Mouse (Mus musculus): ENCODE measurements around the gene Chid1. TPM values are rescaled to one million over a fixed set of nuclear protein-coding genes. Genes with fewer than 3 reads are reported as not detected.

Chid1 gene
- polyA plus RNA-seq, 1 experiment from 2014 or later: 34.7 TPM

- Histone ChIP-seq H3K4me2 (replicated peaks) (peak overlapping the region; percentile 98), H3K27ac (no peak overlapping the region), H3K27me3 (peaks cover 26% of the 10 kb centered on the region), H3K4me3 (peak overlapping the region; percentile 56), H3K9me3 (no peaks in the 10 kb centered on the region), H3K4me1 (peaks cover 36% of the 10 kb centered on the region), H3K36me3 (no peaks in the 10 kb centered on the region), H3K9ac (peak overlapping the region; percentile 53)
- WGBS: 10% methylated on average over 11 of the region's 11 CpGs
- ATAC-seq (ENCODE audit: insufficient number of reproducible peaks, insufficient read depth, low FRiP score, low TSS enrichment): no peak
Observed at GRCm38 (mm10) chr7:141482531-141483024, 57.1 kb downstream of the Chid1 start.

GRCm38 (mm10) chr7:141481498-141482401 is 57.9 kb downstream of the Chid1 start:
- WGBS: under 1% methylated on average over 80 of the region's 81 CpGs
- H3K36me3 ChIP-seq: no peaks in the 10 kb centered on the region
- H3K27ac ChIP-seq: no peak overlapping the region
- no peak; the same call in 1 of the 2 replicates for ATAC-seq (ENCODE audit: insufficient number of reproducible peaks, insufficient read depth, low FRiP score, low TSS enrichment)
- no peaks in the 10 kb centered on the region for H3K9me3 ChIP-seq
- H3K9ac ChIP-seq: peak overlapping the region; percentile 53
- peak overlapping the region; percentile 98 for H3K4me2 ChIP-seq (replicated peaks)
- H3K4me1 ChIP-seq: peaks cover 45% of the 10 kb centered on the region
- peak overlapping the region; percentile 56 for H3K4me3 ChIP-seq
- H3K27me3 ChIP-seq: peaks cover 26% of the 10 kb centered on the region

GRCm38 (mm10) chr7:141480842-141481497 is 58.7 kb downstream of the Chid1 start:
- no peaks in the 10 kb centered on the region for H3K36me3 ChIP-seq
- H3K4me2 ChIP-seq (replicated peaks): peak overlapping the region; percentile 98
- 10% methylated on average over 10 of the region's 10 CpGs for WGBS
- no peak overlapping the region for H3K27ac ChIP-seq
- no peak for ATAC-seq (ENCODE audit: insufficient number of reproducible peaks, insufficient read depth, low FRiP score, low TSS enrichment)
- H3K4me3 ChIP-seq: peak overlapping the region; percentile 56
- H3K9me3 ChIP-seq: no peaks in the 10 kb centered on the region
- peaks cover 52% of the 10 kb centered on the region for H3K4me1 ChIP-seq
- H3K27me3 ChIP-seq: peaks cover 26% of the 10 kb centered on the region
- no peak overlapping the region for H3K9ac ChIP-seq

- WGBS: 75% methylated on average over 5 of the region's 5 CpGs
- no peak overlapping the region for H3K4me3 ChIP-seq
- H3K9ac ChIP-seq: no peak overlapping the region
- no peaks in the 10 kb centered on the region for H3K9me3 ChIP-seq
- peaks cover 21% of the 10 kb centered on the region for H3K27me3 ChIP-seq
- H3K4me2 ChIP-seq (replicated peaks): peak overlapping the region; percentile 19
- no peaks in the 10 kb centered on the region for H3K36me3 ChIP-seq
- 0 out of 2 replicates have a peak overlapping the region, but pooled peaks have one; percentile 85 for H3K27ac ChIP-seq
- peaks cover 69% of the 10 kb centered on the region for H3K4me1 ChIP-seq
- no peak for ATAC-seq (ENCODE audit: insufficient number of reproducible peaks, insufficient read depth, low FRiP score, low TSS enrichment)
Observed at GRCm38 (mm10) chr7:141478270-141478748, 61.3 kb downstream of the Chid1 start.

GRCm38 (mm10) chr7:141477578-141478269 is 61.9 kb downstream of the Chid1 start:
- H3K36me3 ChIP-seq: peaks cover 2% of the 10 kb centered on the region
- no peak for ATAC-seq (ENCODE audit: insufficient number of reproducible peaks, insufficient read depth, low FRiP score, low TSS enrichment)
- WGBS: 58% methylated on average over 4 of the region's 4 CpGs
- peaks cover 15% of the 10 kb centered on the region for H3K27me3 ChIP-seq
- peak overlapping the region; percentile 19 for H3K4me2 ChIP-seq (replicated peaks)
- peak overlapping the region; percentile 85 for H3K27ac ChIP-seq
- peaks cover 64% of the 10 kb centered on the region for H3K4me1 ChIP-seq
- H3K4me3 ChIP-seq: no peak overlapping the region
- no peaks in the 10 kb centered on the region for H3K9me3 ChIP-seq
- no peak overlapping the region for H3K9ac ChIP-seq

- WGBS: 14% methylated on average over 7 of the region's 7 CpGs
- peaks cover 7% of the 10 kb centered on the region for H3K27me3 ChIP-seq
- no peak for ATAC-seq (ENCODE audit: insufficient number of reproducible peaks, insufficient read depth, low FRiP score, low TSS enrichment)
- H3K27ac ChIP-seq: peak overlapping the region; percentile 85
- H3K9me3 ChIP-seq: no peaks in the 10 kb centered on the region
- peak overlapping the region; percentile 80 for H3K4me3 ChIP-seq
- H3K4me2 ChIP-seq (replicated peaks): peak overlapping the region; percentile 81
- peaks cover 57% of the 10 kb centered on the region for H3K4me1 ChIP-seq
- peak overlapping the region; percentile 73 for H3K9ac ChIP-seq
- peaks cover 10% of the 10 kb centered on the region for H3K36me3 ChIP-seq
Observed at GRCm38 (mm10) chr7:141476981-141477370, 62.7 kb downstream of the Chid1 start.

GRCm38 (mm10) chr7:141476226-141476980 is 63.3 kb downstream of the Chid1 start:
- Histone ChIP-seq H3K4me1 (peaks cover 51% of the 10 kb centered on the region), H3K27ac (peak overlapping the region; percentile 85), H3K9me3 (no peaks in the 10 kb centered on the region), H3K4me2 (replicated peaks) (peak overlapping the region; percentile 81), H3K4me3 (peak overlapping the region; percentile 80), H3K9ac (peak overlapping the region; percentile 73), H3K36me3 (peaks cover 14% of the 10 kb centered on the region), H3K27me3 (peaks cover 5% of the 10 kb centered on the region; the same call in 1 of the 2 replicates)
- peak; percentile 36 for ATAC-seq (ENCODE audit: insufficient number of reproducible peaks, insufficient read depth, low FRiP score, low TSS enrichment)
- 2% methylated on average over 17 of the region's 17 CpGs for WGBS

GRCm38 (mm10) chr7:141475805-141476158 is 63.9 kb downstream of the Chid1 start:
- under 1% methylated on average over 12 of the region's 12 CpGs for WGBS
- Histone ChIP-seq H3K36me3 (peaks cover 20% of the 10 kb centered on the region), H3K9ac (peak overlapping the region; percentile 73), H3K4me3 (peak overlapping the region; percentile 80), H3K9me3 (no peaks in the 10 kb centered on the region), H3K27me3 (no peaks in the 10 kb centered on the region), H3K4me1 (peaks cover 45% of the 10 kb centered on the region), H3K27ac (peak overlapping the region; percentile 85), H3K4me2 (replicated peaks) (peak overlapping the region; percentile 81)
- peak; percentile 3; the same call in 1 of the 2 replicates for ATAC-seq (ENCODE audit: insufficient number of reproducible peaks, insufficient read depth, low FRiP score, low TSS enrichment)

- WGBS: under 1% methylated on average over 87 of the region's 87 CpGs
- Histone ChIP-seq H3K4me1 (peaks cover 43% of the 10 kb centered on the region), H3K4me3 (peak within 1 kb of the TSS; percentile 80), H3K36me3 (peaks cover 26% of the 10 kb centered on the region), H3K27ac (peak within 1 kb of the TSS; percentile 85), H3K4me2 (replicated peaks) (peak within 1 kb of the TSS; percentile 81), H3K9ac (peak within 1 kb of the TSS; percentile 73), H3K27me3 (no peaks in the 10 kb centered on the region), H3K9me3 (no peaks in the 10 kb centered on the region)
- ATAC-seq (ENCODE audit: insufficient number of reproducible peaks, insufficient read depth, low FRiP score, low TSS enrichment): peak; percentile 50; the same call in 1 of the 2 replicates
Observed at GRCm38 (mm10) chr7:141475011-141475804, 64.4 kb downstream of the Chid1 start, which contains the start of the genes Polr2l and Tspan4. Polr2l (minus strand) TSS chr7:141475132. Tspan4 (plus strand) TSS chr7:141475240.

GRCm38 (mm10) chr7:141474160-141474559 is 65.5 kb downstream of the Chid1 start:
- 10% methylated on average over 5 of the region's 5 CpGs for WGBS
- ATAC-seq (ENCODE audit: insufficient number of reproducible peaks, insufficient read depth, low FRiP score, low TSS enrichment): no peak

More at GRCm38 (mm10) chr7:141474160-141474559, 65.5 kb downstream of the Chid1 start:
- H3K27me3 ChIP-seq: no peaks in the 10 kb centered on the region
- H3K4me1 ChIP-seq: peaks cover 53% of the 10 kb centered on the region
- H3K9me3 ChIP-seq: no peaks in the 10 kb centered on the region
- peaks cover 36% of the 10 kb centered on the region for H3K36me3 ChIP-seq
- H3K4me3 ChIP-seq: peak overlapping the region; percentile 80
- peak overlapping the region; percentile 81 for H3K4me2 ChIP-seq (replicated peaks)
- no peak overlapping the region for H3K27ac ChIP-seq
- peak overlapping the region; percentile 73 for H3K9ac ChIP-seq
